Mouse (Mus musculus) granulocyte monocyte progenitor cell, adult 5-6 weeks (primary cell): Measurements from ENCODE around the gene Nupr1. TPM values are rescaled to one million over a fixed set of nuclear protein-coding genes. Genes with fewer than 3 reads are reported as not detected.
"Not testable (repeated sequence)": the region's sequence is repeated elsewhere in the genome, so short reads cannot be mapped to it uniquely, and the experiment has no call there.

ENCODE experiments used
- ATAC-seq: replicated peaks from 2 replicates; pipeline ENCODE4 v1.8.0; 2016; ENCODE audit warnings: mild to moderate bottlenecking, moderate TSS enrichment, inconsistent platforms; ENCODE audit not compliant: poor library complexity, severe bottlenecking
- total RNA-seq, 2 experiments: library from RNA; stranded (forward) in 1 of 2; stranded (reverse) in 1 of 2; fragments of 200-712, 200-1000 nt in 1 of 2; fragments of >200 nt in 1 of 2; fragmentation: Nextera tagmentation in 1 of 2; gene quantifications; 2 replicates each; pipeline ENCODE4 v1.2.3; 2014 to 2017

Gene Nupr1
- total RNA-seq, 2 experiments from 2014 or later: 0.92 TPM; not detected in 1

DNA sequence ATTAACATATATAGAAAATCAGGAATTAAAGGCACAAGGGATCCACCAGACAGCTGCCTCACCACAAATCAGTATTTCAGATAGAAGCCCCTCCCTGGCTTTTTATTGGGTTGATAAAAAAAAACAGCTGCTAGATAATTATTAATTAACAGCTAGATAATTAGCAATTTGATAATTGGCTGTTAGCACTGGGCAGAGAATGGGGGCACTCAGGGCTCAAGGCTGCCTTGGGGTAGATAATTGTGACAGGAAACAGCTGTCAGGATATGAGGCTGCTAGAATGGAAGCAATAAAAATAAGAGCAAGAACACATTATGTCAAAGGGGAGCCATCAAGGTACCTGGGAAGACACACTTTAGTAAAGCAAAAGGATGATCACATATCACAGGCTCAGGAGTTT, 14.3 kb upstream of the Nupr1 start:
- no peak for ATAC-seq

DNA sequence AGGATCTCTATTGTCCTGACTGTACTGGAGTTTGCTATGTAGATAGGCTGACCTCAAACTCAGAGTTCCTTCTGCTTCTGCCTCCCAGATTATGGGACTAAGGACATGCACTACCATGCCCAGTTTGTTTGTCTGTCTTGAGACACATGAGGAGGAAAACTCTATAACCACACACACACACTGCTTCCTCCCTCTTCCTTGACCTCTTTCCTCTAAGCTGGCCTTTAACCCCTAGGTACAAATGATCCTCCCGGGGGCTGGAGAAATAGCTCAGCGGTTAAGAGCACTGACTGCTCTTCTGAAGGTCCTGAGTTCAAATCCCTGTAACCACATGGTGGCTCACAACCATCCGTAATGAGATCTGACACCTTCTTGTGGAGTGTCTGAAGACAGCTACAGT, 13.7 kb upstream of the Nupr1 start:
- ATAC-seq: no peak

DNA sequence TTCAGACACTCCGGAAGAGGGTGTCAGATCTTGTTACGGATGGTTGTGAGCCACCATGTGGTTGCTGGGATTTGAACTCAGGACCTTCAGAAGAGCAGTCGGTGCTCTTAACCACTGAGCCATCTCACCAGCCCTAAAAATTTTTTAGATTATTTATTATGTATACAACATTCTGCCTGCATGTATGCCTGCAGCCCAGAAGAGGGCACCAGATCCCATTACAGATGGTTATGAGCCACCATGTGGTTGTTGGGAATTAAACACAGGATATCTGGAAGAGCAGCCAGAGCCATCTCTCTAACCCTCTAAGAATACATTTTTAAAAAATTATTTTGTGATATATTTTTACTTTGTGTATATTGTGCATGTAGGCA, 12.6 kb upstream of the Nupr1 start:
- not testable (repeated sequence) for ATAC-seq

DNA sequence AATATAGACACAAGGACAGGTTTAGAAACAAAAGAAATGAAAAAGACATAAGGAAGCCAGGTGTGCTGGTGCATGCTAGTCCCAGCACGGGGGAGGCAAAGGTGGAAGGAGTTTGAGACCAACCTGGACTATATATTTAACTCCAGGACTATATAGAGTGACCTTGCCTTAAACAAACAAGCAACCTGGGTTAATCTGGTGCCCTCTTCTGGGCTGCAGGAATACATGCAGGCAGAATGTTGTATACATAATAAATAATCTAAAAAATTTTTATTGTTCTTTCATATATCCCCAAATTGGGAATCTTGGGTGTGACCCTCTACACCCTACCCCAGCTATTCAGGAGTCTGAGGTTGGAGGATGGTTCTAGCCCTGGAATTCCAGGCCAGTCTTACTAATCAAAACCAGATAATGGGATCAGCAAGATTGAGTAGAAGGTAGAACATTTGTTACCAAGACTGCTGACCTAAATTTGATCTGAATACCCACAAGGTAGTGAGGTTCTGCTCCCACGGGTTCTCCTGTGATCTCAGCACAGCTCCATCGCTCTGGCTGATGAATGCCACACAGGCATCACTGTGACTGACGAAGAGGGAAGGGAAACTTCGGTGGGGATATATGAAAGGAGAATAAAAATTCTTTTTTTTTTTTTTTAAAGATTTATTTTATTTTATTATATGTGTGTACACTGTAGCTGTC, 12.0 kb upstream of the Nupr1 start:
- ATAC-seq: no peak

DNA sequence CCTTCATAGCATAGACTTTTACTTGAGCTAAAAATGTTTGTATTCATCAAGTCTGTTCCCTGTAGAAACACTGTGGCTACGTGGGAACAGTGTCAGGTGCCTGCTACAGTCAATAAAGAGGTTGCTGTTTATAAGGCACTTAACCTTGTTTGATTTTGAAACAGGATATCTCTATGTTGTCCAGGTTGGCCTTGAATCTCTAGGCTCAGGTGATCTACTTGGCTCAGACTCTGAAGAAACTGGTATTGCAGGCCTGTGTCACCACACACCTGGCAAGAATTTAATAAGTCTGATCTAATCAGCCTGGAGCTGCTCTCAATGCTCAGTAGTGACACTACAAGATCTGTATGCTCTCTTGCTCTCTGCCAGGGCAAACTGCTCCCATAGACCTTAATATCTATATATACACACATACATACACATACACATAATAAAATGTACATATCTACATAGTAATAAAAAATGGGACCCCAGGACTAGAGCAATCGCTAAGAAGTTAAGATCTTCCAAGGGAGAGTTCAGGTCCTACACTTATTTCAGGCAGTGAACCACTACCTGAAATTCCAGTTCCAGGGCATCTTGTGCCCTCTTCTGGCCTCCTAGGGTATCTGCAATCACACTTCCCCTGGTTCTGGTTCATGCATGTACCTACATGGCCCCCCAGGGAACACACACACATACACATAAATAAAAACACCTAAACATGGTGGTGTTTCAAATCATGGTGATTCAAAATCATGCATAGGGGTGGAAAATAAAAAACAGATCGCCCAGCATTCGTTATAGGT, 6.3 kb upstream of the Nupr1 start:
- peak; percentile 84 for ATAC-seq

DNA sequence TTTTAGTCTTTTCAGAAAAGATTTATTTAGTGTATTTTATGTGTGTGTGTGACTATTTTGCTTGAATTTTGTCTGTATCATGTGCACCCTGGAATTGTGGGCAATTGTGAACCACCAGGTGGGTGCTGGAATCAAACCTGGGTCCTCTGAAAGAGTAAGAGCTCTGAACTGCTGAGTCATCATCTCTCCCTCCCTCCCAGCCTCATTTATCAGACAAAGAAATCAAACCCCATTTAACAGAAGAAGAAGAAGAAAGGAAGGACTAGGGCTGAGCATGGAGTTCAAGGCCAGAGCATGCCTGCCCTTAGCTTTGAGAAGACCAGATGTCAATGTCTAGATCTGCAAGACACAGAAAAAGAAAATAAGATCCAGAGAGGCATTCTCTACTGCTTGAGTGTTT, 4.7 kb upstream of the Nupr1 start:
- ATAC-seq: no peak

DNA sequence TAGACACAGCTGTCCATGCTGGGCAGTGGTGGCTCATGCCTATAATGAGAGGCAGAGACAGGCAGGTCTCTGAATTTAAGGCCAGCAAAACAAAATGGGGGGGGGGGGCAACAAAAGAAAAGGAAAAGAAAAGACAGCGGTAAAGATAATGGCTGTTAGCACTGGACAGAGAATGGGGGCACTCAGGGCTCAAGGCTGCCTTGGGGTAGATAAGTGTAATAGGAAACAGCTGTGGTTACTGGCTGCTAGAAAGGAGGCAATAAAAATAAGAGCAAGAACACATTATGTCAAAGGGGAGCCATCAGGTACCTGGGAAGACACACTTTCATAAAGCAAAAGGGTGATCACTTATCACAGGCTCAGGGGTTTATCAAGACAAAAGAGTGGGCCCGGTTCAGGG, 1.8 kb upstream of the Nupr1 start:
- no peak for ATAC-seq

DNA sequence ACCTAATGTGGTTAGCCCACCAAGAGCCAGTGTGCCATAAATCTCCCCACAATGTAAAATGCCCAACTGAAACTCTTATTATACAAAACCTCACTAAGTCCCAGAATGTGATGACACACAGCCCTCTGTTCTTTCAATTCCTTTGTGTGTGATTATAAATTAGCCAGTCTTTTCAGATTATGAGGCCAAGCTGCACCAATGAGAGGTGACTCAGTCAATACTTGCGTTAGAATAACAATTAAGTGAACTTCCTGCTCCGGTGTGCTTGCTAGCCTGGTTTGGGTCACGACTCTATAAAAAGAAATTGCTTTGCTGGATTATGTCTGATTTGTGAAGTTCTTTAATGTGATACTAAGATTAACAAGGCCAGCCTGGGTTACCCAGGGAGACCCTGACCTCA, 746 bp downstream of the Nupr1 start:
- ATAC-seq: 0 out of 2 replicates have a peak, but pooled peaks have one; percentile 18

DNA sequence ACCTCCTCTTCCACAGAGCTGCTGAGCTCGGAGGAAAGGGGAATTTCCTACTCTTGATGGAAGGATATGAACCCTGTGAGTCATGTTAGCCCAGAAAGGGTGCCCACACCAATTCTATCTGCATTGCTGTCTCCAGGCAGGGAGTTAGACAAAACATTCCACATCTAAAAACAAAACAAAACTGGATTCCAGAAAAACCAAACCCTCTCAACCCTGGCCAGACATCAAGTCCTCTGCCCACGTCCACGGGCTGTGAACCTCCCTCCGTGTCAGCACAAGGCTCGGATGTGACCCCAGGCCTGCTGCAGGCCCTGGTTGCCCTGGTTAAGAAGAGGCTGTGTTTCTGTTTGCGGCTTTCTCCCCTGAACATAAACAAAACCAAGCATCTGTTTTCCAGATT, 2.5 kb downstream of the Nupr1 start:
- ATAC-seq: no peak

DNA sequence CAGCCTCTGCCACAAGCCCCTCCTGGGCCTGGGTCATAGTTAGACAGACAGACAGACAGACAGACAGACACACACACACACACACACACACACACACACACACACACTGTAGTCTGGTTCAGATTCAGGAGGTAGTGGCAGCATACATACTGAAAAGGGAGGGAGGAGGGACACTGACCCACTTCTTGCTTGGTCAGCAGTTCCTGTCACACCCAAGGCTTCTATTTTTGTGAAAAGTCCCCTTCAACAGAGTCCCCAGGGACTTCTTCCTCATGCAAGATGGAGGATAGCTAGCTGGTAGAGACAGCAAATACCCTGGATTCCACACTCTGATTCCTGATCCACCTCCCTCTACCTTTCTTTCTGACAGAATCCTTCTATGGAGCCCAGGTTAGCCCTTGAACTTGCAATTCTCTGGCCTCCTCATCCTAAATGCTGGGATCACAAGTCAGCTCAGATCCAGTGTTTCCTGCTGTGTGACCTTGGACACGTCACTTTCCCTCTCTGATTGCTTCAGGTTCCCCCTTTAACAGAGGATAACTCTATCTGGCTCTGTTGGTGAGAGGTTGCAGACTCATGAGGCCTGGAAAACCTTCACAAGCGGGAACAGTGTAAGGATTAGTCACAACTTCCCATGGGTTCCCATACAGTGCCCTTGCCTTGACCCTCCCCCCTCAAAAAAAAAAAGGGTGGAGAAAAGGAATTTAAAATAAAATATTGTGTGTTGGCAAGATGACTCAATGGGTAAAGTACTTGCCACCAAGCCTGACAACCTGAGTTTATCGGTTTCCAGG, 4.7 kb downstream of the Nupr1 start:
- no peak for ATAC-seq

DNA sequence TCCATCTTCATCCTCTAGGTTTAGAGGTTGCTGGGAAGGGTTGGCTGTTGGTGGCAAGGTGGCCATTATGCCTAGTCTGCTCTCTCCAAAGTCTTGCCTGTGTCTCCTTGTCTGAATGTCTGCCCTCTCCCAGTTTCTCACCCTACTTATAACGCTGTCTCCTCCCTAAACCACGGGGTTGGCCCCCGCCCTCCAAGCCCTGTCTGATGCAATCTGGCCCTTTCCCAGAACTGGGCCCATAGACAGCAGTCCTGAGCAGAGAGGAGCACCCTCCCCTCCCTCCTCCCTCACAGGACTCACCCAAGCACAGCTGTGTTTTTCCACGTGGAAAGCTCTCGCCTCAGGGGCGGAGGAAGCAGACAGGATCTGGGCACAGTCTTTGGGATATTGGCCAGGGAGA, 5.3 kb downstream of the Nupr1 start:
- peak; percentile 80 for ATAC-seq

DNA sequence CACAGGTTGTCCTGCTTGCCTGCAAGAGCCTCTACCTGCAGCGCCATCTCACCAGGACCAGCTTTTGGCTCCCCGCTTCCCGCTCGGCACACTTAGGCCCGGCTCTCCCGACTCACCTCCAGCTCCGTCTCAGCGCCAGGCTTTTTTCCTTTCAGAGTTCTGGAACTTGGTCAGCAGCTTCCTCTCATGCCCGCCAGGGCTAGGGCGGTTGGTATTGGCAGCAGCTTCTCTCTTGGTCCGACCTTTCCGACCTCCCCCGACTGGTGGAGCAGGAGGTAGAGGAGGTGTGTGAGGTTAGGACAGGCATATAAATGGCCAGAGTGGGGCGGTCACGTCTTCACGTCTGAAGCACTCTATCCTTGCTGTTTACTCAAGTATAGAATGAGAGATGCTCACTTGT, 5.9 kb downstream of the Nupr1 start:
- no peak for ATAC-seq

DNA sequence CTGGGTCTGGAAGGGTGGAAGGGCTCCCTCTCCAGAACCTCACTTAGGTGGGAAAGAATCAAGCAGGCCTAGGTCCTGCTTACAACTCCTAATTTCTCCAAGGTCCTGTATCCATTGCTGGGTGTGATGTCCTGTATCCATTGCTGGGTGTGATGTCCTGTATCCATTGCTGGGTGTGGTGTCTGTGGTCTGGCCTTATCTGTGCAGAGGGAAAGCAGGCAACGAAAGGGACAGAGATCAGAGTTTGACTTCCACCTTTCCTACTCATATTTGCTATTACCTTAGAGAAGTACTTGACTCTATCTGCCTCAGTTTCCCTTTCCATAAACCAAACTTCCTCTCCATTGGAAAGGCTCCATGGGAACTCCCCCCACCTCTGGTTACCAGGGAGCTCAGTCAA, 7.3 kb downstream of the Nupr1 start:
- ATAC-seq: no peak

DNA sequence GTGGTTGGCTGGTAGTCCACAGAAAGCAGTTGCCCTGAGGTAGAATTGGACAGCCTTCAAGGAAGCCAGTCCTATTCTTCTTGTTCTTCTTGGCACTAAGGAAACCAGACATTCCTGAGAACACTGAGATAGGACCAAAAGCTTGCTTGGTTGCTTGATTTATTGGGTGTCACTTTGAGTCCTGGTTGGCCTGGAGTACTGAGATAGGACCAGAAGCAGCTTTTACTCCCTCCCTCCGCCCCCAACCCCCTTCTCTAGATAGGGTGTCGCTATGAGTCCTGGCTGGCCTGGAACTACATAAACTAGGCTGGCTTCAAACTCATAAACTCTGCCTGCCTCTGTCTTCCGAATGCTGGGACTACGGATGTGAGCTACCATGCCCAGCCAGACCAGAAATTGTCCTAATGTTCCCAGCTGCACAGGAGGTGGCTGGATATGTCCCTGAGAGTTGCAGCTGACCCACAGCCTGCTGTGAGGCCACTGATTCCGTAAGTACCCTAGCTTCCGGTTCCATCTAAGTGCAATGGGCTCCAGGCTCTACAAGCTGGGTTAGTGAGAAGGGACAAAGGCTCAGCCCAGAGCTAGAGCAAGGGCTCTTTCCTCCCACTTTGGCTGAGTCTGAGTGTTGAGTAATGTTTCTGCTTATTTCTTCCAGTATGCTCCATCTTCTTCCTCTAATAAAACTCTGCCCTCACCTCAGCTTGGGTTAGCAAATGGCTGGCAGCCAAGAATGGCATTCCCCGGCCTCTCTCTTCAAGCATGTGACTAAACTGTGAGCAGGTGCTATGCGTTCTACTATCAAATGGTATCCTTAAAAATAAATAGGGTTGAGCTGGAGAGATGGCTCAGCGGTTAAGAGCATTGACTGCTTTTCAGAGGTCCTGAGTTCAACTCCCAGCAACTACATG, 9.0 kb downstream of the Nupr1 start:
- ATAC-seq: peak; percentile 56

DNA sequence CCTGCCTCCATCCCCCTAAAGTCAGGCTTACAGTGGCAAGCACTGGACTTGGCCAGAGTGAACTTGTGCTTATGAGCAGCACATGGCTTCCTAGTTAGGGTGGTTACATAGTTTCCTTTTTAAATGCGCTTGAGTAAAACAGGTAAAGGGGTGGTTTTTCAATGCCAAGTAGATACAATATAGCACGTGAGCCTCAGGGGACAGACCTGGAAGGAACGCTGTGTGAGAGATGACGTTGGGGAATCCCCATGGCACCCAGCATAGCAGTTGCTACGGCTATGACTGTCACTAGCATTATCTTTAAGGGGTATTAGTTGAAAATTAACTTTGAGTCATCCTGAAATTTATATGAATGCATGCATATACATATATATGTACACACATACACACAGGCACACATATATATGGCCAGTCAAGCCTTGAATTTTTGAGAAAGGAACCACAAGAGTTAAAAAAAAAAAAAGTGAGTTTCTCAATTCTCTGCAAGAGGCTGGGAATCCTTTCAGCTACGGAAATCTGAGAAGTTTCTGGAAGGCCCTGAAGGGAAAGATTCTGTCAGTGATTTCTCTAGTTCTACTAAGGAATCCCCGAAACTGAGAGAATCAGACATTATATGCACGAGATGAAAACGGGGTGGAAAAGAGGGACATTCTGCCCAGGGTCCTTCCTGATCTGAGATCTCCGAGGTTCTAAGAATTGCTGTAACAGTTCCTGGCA, 10.9 kb downstream of the Nupr1 start:
- no peak for ATAC-seq

DNA sequence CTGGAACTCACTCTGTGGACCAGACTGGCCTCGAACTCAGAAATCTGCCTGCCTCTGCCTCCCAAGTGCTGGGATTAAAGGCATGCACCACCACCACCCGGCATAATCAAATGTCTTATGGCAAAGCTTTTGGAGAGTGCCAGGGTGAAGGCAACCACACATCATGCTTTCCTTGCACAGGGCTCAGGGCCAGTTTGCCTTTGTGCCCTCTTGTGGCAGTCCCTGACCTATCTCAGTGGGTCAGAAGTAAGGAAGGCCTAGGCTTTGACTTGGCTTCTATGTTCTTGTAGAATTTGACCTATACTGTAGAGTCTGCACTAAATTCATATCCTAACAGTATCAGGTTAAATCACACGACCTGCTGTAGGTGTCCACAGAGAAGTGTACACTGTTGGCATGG, 14.0 kb downstream of the Nupr1 start:
- ATAC-seq: no peak

DNA sequence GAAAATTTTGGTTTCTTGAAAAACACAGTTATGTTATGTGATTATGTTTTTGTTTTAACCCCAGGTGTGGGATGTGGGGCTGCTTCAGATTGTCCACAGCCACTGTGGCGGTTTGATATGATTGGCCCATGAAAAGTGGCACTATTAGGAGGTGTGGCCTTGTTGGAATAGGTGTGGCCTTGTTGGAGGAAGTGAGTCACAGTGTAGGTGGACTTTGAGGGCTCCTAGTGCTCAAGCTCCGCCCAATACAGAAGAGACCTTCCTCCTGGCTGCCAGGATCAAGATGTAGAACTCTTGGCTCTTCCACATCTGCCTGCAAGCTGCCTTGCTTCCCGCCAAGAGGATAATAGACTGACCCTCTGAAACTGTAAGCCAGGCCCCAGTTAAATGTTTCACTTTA, 17.9 kb downstream of the Nupr1 start:
- no peak for ATAC-seq

DNA sequence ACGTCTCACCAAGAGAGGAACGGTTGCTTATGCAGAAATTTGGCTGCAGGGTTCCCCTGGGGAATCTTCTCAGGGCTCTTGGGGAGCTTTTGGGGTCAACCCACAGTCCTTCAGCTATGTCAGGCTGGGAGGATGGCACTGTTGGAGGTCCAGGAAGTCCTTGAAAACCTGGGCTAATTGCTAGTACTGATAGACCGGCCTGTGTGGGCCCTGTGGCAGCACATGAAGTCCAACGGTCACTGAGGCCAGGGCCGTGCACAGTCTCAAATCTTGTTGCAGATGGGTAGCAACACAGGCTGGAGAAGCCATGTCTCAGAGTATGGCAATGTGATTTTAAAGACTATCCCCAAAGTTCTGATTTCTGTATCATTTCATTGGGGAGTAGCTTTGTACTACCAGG, 22.9 kb downstream of the Nupr1 start:
- no peak for ATAC-seq

DNA sequence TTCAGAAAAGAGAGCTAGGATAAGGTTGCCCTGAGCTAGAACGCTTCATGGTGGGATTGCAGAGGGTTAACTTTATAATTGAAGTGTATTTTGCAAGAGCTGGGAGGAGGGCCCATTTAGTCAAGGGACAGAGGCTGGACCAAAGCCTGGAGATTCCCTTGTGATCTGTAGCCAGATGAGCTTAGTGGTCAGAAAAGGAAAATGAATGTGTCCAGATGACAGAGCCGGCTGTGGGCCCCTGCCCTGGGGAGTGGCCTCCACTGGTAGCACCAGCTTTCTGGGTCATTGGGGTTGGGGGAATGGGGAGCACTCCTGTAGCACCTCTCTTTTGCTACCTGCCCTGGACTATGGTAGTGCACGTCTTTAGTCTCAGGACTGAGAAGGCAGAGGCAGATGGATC, 23.6 kb downstream of the Nupr1 start:
- peak; percentile 60 for ATAC-seq

DNA sequence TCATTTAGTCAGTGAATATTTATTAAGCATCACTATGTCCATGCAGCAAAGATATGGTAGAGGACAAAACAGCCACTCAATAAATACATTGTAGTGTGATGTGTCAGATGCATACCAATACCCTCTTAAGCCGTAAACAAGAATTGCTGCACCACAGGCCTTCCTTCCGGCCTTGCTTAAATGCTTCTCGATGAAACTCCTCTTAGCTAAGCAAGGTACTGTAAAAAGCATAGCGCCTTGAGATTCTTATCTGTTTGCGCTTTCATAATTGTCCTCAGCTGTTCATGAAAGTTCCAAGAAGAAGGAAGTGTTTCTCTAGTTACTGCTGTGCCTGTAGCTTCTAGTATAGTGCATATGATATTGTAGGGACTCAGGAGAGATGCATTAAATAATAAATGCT, 24.1 kb downstream of the Nupr1 start:
- ATAC-seq: peak; percentile 65
